Mouse (Mus musculus) liver, embryonic 16.5 days (tissue): ENCODE measurements around the gene Alg3. TPM values are rescaled to one million over a fixed set of nuclear protein-coding genes. Genes with fewer than 3 reads are reported as not detected.
A peak's percentile ranks its signal among the peaks of the same experiment; 100 is the strongest.

Experiments
- ATAC-seq: fragments of 200-750 bp; cut with Nextera tagmentation; 2 replicates; pipeline ENCODE4 v1.8.0; 2017; ENCODE audit warnings: low read depth, mild to moderate bottlenecking, moderate number of reproducible peaks, moderate library complexity
- H3K27ac ChIP-seq: fragments of 300-500 bp; sonication (generic); 2 replicates; pipeline ENCODE4 v1.5.1; 2014; ENCODE audit warnings: mild to moderate bottlenecking, low read length
- H3K27me3 ChIP-seq: fragments of 300-500 bp; sonication (generic); 2 replicates; pipeline ENCODE4 v1.6.1; 2014; ENCODE audit warnings: low read depth, low read length, mixed read lengths; ENCODE audit not compliant: control insufficient read depth, insufficient read depth
- H3K36me3 ChIP-seq: fragments of 300-500 bp; sonication (generic); 2 replicates; pipeline ENCODE4 v1.6.1; 2014; ENCODE audit warnings: mild to moderate bottlenecking; ENCODE audit not compliant: control insufficient read depth, insufficient read depth
- H3K4me1 ChIP-seq: fragments of 300-500 bp; sonication (generic); 2 replicates; pipeline ENCODE4 v1.6.1; 2014; ENCODE audit warnings: low read depth, low read length, mixed read lengths; ENCODE audit not compliant: control insufficient read depth
- H3K4me2 ChIP-seq: fragments of 300-500 bp; sonication (generic); 2 replicates; pipeline ENCODE4 v1.6.1; 2014; ENCODE audit warnings: low read depth, low read length, mixed read lengths
- H3K4me3 ChIP-seq: fragments of 300-500 bp; sonication (generic); 2 replicates; pipeline ENCODE4 v1.5.1; 2014; ENCODE audit warnings: low read depth, mild to moderate bottlenecking, low read length
- H3K9ac ChIP-seq: fragments of 300-500 bp; sonication (generic); 2 replicates; pipeline ENCODE4 v1.6.1; 2014; ENCODE audit warnings: low read depth, low read length
- H3K9me3 ChIP-seq: fragments of 300-500 bp; sonication (generic); replicated peaks from 2 replicates; pipeline ENCODE4 v1.6.1; 2016; ENCODE audit warnings: low read length; ENCODE audit not compliant: control insufficient read depth
- WGBS: fragments of 180-500 bp; shearing (Covaris S2); extraction: QIAGEN DNeasy Blood & Tissue Kit; methylation state at CpG from one replicate; pipeline ENCODE4 v1.1.7; 2014; ENCODE audit not compliant: insufficient replicate concordance; 5-methylcytosine and 5-hydroxymethylcytosine counted together
- microRNA counts: library from miRNA; unstranded; fragments of <30 nt; microRNA quantifications from one replicate; lab custom pipeline; 2016
- microRNA-seq: library from miRNA; unstranded; fragments of <30 nt; microRNA quantifications from one replicate; pipeline ENCODE4, GENCODE M21; 2016
- polyA plus RNA-seq: library from polyadenylated mRNA; unstranded; fragments of >200 nt; fragmentation: Nextera tagmentation; extraction: Ambion mirVana; gene quantifications from 2 replicates; pipeline ENCODE4 v1.2.1, GENCODE M21; 2015

Gene Alg3
- polyA plus RNA-seq, 1 experiment from 2014 or later = 18.5 TPM

DNA sequence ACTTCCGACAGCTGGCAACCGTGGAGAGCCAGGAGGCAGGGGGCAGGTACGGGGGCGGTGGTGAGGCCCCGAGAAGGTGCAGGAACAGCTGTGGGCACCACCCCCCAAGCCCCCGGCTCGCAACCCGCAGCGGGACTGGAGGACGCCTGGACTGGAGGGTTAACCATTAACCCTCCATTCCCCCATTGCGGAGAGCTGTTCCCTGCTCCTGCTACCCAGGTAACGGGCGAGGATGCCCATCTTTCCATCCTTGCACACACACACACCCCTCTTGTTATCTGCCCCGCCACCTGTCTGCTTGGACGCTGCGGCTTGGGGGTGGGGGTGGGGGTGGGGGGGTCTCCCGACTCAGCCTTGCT, 20.9 kb downstream of the Alg3 start:
- no peak for ATAC-seq
- Histone ChIP-seq H3K27ac (no peak overlapping the region), H3K27me3 (peaks cover 66% of the 10 kb centered on the region)

DNA sequence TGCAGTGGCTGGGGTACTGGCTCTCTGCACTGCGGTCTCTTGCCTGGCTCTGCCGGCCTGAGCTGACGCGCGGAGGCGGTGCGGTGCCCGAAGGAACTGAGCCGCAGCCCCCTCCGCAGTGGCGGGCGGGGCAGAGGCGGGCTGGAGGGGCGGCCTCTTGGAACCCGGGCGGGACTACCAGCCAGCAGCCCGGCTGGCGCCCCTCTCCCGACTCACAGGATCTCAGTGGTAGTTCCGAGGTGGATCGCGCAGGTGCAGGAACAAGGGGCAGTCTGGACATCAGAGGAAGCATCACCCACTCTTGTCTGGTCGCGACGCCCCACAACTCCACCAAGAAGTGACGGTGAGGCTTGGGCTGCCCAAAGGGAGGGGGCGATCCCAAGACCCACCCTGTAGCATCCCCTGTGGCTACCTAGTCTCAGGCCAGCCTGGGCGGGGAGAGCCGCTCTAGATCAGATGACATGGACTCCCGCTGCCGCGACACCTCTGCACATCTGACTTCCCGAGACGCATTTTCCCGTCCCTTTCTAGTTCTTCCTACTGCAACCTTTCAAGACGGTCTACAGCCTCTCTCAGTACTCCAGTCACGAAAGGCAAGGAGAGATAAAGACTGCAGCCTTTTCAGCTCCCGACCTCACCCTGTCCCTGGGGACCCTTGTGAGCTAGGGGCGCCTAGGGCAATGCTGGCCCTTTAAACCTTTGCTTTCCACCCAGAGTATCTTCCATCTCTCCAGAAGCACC, 21.4 kb downstream of the Alg3 start:
- Histone ChIP-seq H3K4me1 (peaks cover 29% of the 10 kb centered on the region), H3K4me2 (peak overlapping the region; percentile 60), H3K9ac (peak overlapping the region; percentile 24; the same call in 1 of the 2 replicates), H3K4me3 (peak overlapping the region; percentile 50), H3K27ac (no peak overlapping the region), H3K36me3 (no peaks in the 10 kb centered on the region), H3K9me3 (no peaks in the 10 kb centered on the region), H3K27me3 (peaks cover 66% of the 10 kb centered on the region)
- 0 out of 2 replicates have a peak, but pooled peaks have one; percentile 27 for ATAC-seq
- WGBS = 0% methylated on average over 36 of the region's 39 CpGs

More for the DNA sequence above, 20.9 kb downstream of the Alg3 start:
- H3K9ac ChIP-seq = no peak overlapping the region
- H3K9me3 ChIP-seq = no peaks in the 10 kb centered on the region
- no peaks in the 10 kb centered on the region for H3K36me3 ChIP-seq
- 2% methylated on average over 17 of the region's 17 CpGs for WGBS
- H3K4me3 ChIP-seq = peak overlapping the region; percentile 50
- peaks cover 34% of the 10 kb centered on the region for H3K4me1 ChIP-seq
- peak overlapping the region; percentile 60 for H3K4me2 ChIP-seq

DNA sequence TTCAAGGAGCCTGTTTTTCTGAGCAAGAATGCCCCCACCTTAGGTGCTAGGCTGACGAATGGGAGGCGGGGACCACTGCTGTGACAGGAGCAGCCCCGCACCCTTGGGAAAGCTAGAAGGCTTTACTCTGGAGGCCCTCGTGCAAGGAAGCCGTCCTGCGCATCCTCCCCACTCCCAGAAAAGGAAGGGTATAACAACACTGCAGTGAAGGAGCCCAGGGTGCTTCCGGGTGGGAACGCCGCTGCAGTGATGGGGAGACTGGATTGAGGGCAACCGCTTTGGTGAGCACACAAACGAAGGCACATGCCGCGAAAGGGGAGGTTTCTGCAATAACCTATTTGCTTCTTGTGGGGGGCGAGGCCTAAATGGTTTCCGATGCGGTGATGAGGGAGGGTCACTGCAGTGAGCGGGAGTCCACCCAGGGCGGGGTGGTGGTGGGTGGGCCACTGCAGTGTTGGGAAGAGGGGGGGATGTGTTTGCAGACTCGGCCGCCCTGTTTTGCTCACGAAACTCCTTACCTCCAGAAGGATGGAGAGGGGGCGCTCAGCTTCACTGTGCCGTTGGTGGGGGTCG, 22.1 kb downstream of the Alg3 start, which contains the start of gene Vwa5b2:
Gene Vwa5b2 (plus strand): TSS at position 106 of the 573 bp plus-strand sequence.
- ATAC-seq = no peak
- Histone ChIP-seq H3K9ac (peak within 1 kb of the TSS; percentile 24; the same call in 1 of the 2 replicates), H3K4me2 (peak within 1 kb of the TSS; percentile 60), H3K4me1 (peaks cover 22% of the 10 kb centered on the region), H3K4me3 (peak within 1 kb of the TSS; percentile 50), H3K9me3 (no peaks in the 10 kb centered on the region), H3K27me3 (peaks cover 66% of the 10 kb centered on the region), H3K27ac (no peak within 1 kb of the TSS), H3K36me3 (no peaks in the 10 kb centered on the region)
- WGBS = 3% methylated on average over 24 of the region's 24 CpGs

DNA sequence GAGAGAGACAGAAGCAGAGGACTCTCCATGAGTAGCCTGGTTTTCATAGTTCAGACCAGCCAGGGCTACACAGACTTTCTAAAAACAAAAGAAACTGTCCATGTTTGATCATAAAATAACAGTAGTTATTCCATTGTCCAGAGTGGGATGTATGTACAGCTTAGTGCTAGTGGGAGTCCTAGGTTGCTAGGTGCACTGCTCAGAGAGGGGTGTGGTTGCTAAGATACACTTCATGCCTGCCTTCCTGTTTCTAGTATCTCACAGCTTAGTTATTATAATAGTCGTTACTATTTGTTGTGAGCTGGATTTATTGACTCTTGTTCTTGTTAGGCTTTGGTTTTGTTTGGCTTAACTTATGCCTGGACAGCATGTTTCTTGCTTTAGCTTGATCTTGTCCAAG, 46.5 kb downstream of the Alg3 start:
- H3K9ac ChIP-seq = no peak overlapping the region
- WGBS = 41% methylated on average over 1 of the region's 1 CpGs
- H3K36me3 ChIP-seq = peaks cover 17% of the 10 kb centered on the region
- H3K9me3 ChIP-seq = no peaks in the 10 kb centered on the region
- no peak overlapping the region for H3K4me3 ChIP-seq
- no peak overlapping the region for H3K4me2 ChIP-seq
- no peaks in the 10 kb centered on the region for H3K4me1 ChIP-seq
- ATAC-seq = no peak
- no peaks in the 10 kb centered on the region for H3K27me3 ChIP-seq
- no peak overlapping the region for H3K27ac ChIP-seq

DNA sequence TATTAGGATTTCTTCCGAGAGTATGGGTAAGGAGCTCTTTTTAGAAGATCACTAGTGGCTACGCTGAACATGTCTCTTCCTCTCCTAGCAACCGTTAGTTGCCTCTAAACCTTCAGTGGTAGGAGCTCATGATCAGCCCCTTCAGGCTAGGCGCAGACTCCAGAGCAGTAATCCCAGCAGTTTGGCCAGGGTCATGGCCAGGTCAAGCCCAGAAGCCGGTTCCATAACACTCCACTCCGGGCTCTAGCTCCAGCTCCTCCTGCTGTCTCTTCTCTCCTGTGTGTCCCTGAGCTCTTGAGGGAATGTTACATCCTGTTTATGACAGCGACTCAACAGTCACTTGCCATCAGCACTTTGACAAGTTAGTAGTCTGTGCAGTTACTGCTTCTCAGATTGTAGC, 54.2 kb downstream of the Alg3 start:
- peaks cover 38% of the 10 kb centered on the region for H3K36me3 ChIP-seq
- ATAC-seq = no peak
- H3K27me3 ChIP-seq = no peaks in the 10 kb centered on the region
- no peak overlapping the region for H3K27ac ChIP-seq
- H3K4me3 ChIP-seq = no peak overlapping the region
- 76% methylated on average over 7 of the region's 7 CpGs for WGBS
- no peaks in the 10 kb centered on the region for H3K9me3 ChIP-seq
- H3K4me2 ChIP-seq = no peak overlapping the region
- H3K9ac ChIP-seq = no peak overlapping the region
- no peaks in the 10 kb centered on the region for H3K4me1 ChIP-seq

MicroRNA genes within 50 kb of the gene (microRNA counts, 519-probe panel; counts per million panel counts)
- 2,585 counts per million, percentile 69 among the panel's probes with 10 or more counts for microRNA mmu-miR-1224 (lab: Ali Mortazavi, UCI)

Small RNAs within 50 kb of the gene (microRNA-seq; reads per million reads assigned to microRNA genes)
- gene Mir1224 = 2.7 reads per million, percentile 6 among the genes with 10 or more reads in this experiment

Other genes with a start within 250 kb of the Alg3 start
- 19.3 and 20.5 TPM in 2 replicates for gene Abcc5, start 185.3 kb downstream of the Alg3 start, polyA plus RNA-seq
- gene Eif2b5, start 112.9 kb downstream of the Alg3 start, polyA plus RNA-seq = 41.0 and 44.0 TPM in 2 replicates
- gene Dvl3, start 94.8 kb downstream of the Alg3 start, polyA plus RNA-seq = 3.7 and 5.3 TPM in 2 replicates
- 388 and 409 TPM in 2 replicates for gene Ap2m1, start 76.3 kb downstream of the Alg3 start, polyA plus RNA-seq
- gene Abcf3, start 63.2 kb downstream of the Alg3 start, polyA plus RNA-seq = 24.6 and 25.8 TPM in 2 replicates
- gene Vwa5b2, start 22.3 kb downstream of the Alg3 start, polyA plus RNA-seq = 0.83 and 0.91 TPM in 2 replicates
- gene Eef1akmt4, start 142 bp downstream of the Alg3 start, polyA plus RNA-seq = 13.0 and 15.0 TPM in 2 replicates
- gene Gm49333, start 125 bp downstream of the Alg3 start, polyA plus RNA-seq = not detected in 2 replicates
- gene Camk2n2, start 9.6 kb upstream of the Alg3 start, polyA plus RNA-seq = 0.15 and 0.18 TPM in 2 replicates
- gene Ece2, start 18.1 kb upstream of the Alg3 start, polyA plus RNA-seq = 0.09 and 0.15 TPM in 2 replicates
- 159 and 170 TPM in 2 replicates for gene Psmd2, start 39.9 kb upstream of the Alg3 start, polyA plus RNA-seq
- 80.9 and 89.4 TPM in 2 replicates for gene Eif4g1, start 56.6 kb upstream of the Alg3 start, polyA plus RNA-seq
- 1.4 and 2.3 TPM in 2 replicates for gene Fam131a, start 81.5 kb upstream of the Alg3 start, polyA plus RNA-seq
- gene Polr2h, start 105.9 kb upstream of the Alg3 start, polyA plus RNA-seq = 27.7 and 31.6 TPM in 2 replicates
- 9.7 and 11.5 TPM in 2 replicates for gene Clcn2, start 106.0 kb upstream of the Alg3 start, polyA plus RNA-seq
- gene Chrd, start 121.4 kb upstream of the Alg3 start, polyA plus RNA-seq = 0.32 and 0.39 TPM in 2 replicates
- gene Thpo, start 122.8 kb upstream of the Alg3 start, polyA plus RNA-seq = 5.1 and 6.1 TPM in 2 replicates